Comparison of ENCODE assay signal across 13 mouse cellular contexts in genomic region chr8:35208357-35208756, GRCm38 (mm10).
DNase-seq lines count a peak whose midpoint lies in the region; ATAC-seq lines count a peak whose summit lies in the region.
"Had no signal": no experiment of that assay in that cellular context is flagged by ENCODE, and none has a peak within 500 bp of the region (broad histone marks: within the 10 kb centered on the region; RNA-seq: fewer than 3 reads in every experiment).

No protein-coding gene starts in this region.

- no peak overlapping the region for H3K4me2 ChIP-seq in heart, embryonic 11.5 days
- H3K4me2 ChIP-seq in kidney, embryonic 16.5 days (replicated peaks; ENCODE audit: low read depth, low read length), result no peak overlapping the region
- H3K4me2 ChIP-seq in midbrain, embryonic 13.5 days (replicated peaks), result no peak overlapping the region
- H3K4me2 ChIP-seq: hindbrain, embryonic 12.5 days had no signal

- no peaks in the 10 kb centered on the region for H3K9me3 ChIP-seq in heart, embryonic 11.5 days (replicated peaks; ENCODE audit: control insufficient read depth, low read length)
- no peaks in the 10 kb centered on the region for H3K9me3 ChIP-seq in kidney, embryonic 16.5 days (ENCODE audit: low read length)
- no peaks in the 10 kb centered on the region for H3K9me3 ChIP-seq in midbrain, embryonic 13.5 days
- H3K9me3 ChIP-seq: hindbrain, embryonic 12.5 days had no signal

- no peaks in the 10 kb centered on the region for H3K27me3 ChIP-seq in heart, embryonic 11.5 days (ENCODE audit: control insufficient read depth, insufficient read depth, low read length)
- H3K27me3 ChIP-seq in kidney, embryonic 16.5 days (ENCODE audit: insufficient read depth, low read length), result no peaks in the 10 kb centered on the region
- H3K27me3 ChIP-seq in midbrain, embryonic 13.5 days, result no peaks in the 10 kb centered on the region
- H3K27me3 ChIP-seq: hindbrain, embryonic 12.5 days had no signal

- H3K27ac ChIP-seq in heart, embryonic 11.5 days (ENCODE audit: low read depth, low read length), result no peak overlapping the region
- H3K27ac ChIP-seq in kidney, embryonic 16.5 days (ENCODE audit: low read length), result no peak overlapping the region
- no peak overlapping the region for H3K27ac ChIP-seq in midbrain, embryonic 13.5 days
- H3K27ac ChIP-seq: hindbrain, embryonic 12.5 days; kidney, postnatal 0 days had no signal

- H3K4me3 ChIP-seq in heart, embryonic 11.5 days (ENCODE audit: low read depth, low read length), result no peak overlapping the region
- H3K4me3 ChIP-seq in kidney, embryonic 16.5 days (ENCODE audit: low read length), result no peak overlapping the region
- H3K4me3 ChIP-seq in midbrain, embryonic 13.5 days (replicated peaks), result no peak overlapping the region
- H3K4me3 ChIP-seq: hindbrain, embryonic 12.5 days had no signal

- no peaks in the 10 kb centered on the region for H3K36me3 ChIP-seq in heart, embryonic 11.5 days (ENCODE audit: control insufficient read depth, insufficient read depth, low read length)
- no peaks in the 10 kb centered on the region for H3K36me3 ChIP-seq in kidney, embryonic 16.5 days (ENCODE audit: insufficient read depth, low read length)
- H3K36me3 ChIP-seq in midbrain, embryonic 13.5 days, result no peaks in the 10 kb centered on the region
- H3K36me3 ChIP-seq: hindbrain, embryonic 12.5 days had no signal

- peaks cover 32% of the 10 kb centered on the region for H3K4me1 ChIP-seq in heart, embryonic 11.5 days (ENCODE audit: control insufficient read depth, insufficient read depth, low read length)
- H3K4me1 ChIP-seq in kidney, embryonic 16.5 days (ENCODE audit: insufficient read depth, low read length), result peaks cover 27% of the 10 kb centered on the region
- peaks cover 20% of the 10 kb centered on the region for H3K4me1 ChIP-seq in midbrain, embryonic 13.5 days (replicated peaks)

- H3K9ac ChIP-seq in heart, embryonic 11.5 days (ENCODE audit: low read depth, low read length), result no peak overlapping the region
- no peak overlapping the region for H3K9ac ChIP-seq in kidney, embryonic 16.5 days (replicated peaks; ENCODE audit: low read length)
- no peak overlapping the region for H3K9ac ChIP-seq in midbrain, embryonic 13.5 days (replicated peaks)
- H3K9ac ChIP-seq: hindbrain, embryonic 12.5 days had no signal

- DNase-seq in heart, adult 11 months, result peak; percentile 71
- peak; percentile 7 for DNase-seq in lung, postnatal 36 days
- DNase-seq in lung, postnatal 4 days, result no peak
- DNase-seq in ovary, postnatal 10 days (ENCODE audit: low spot score), result no peak
- DNase-seq: adrenal gland, postnatal 10 days; cerebellum, adult 11-12 months had no signal

- no peak for ATAC-seq in heart, embryonic 11.5 days (replicated peaks; ENCODE audit: insufficient number of reproducible peaks, low FRiP score, low TSS enrichment)
- ATAC-seq in monocyte, adult 5-6 weeks (replicated peaks; ENCODE audit: insufficient number of reproducible peaks, low FRiP score, low TSS enrichment, poor library complexity, severe bottlenecking), result peak; percentile 54; the same call in 1 of the 2 replicates
- ATAC-seq in kidney, embryonic 16.5 days (ENCODE audit: low FRiP score, low TSS enrichment), result no peak
- ATAC-seq in midbrain, embryonic 13.5 days, result no peak
- ATAC-seq: midbrain, embryonic 16.5 days had no signal

- 68% methylated on average over 5 of the region's 5 CpGs for WGBS in heart, embryonic 11.5 days (ENCODE audit: insufficient replicate concordance)
- WGBS in kidney, embryonic 16.5 days, result 77% methylated on average over 5 of the region's 5 CpGs
- 76% methylated on average over 5 of the region's 5 CpGs for WGBS in midbrain, embryonic 13.5 days

Comparison
In these comparisons a context has a peak if more than half of its experiments do, and no peak if none do; other contexts are left out.
1. DNase-seq: peak in heart, adult 11 months (single experiment) and lung, postnatal 36 days (single experiment); none in lung, postnatal 4 days (0 of 2) and ovary, postnatal 10 days (single experiment).